Mouse (Mus musculus) stomach, postnatal 0 days (tissue): ENCODE results near the gene Ptprn2. TPM values are rescaled to one million over a fixed set of nuclear protein-coding genes. Genes with fewer than 3 reads are reported as not detected.
A peak's percentile ranks its signal among the peaks of the same experiment; 100 is the strongest.

Experiments
- ATAC-seq: fragments of 200-750 bp; cut with Nextera tagmentation; 2 replicates; pipeline ENCODE4 v1.8.0; 2017; ENCODE audit not compliant: low FRiP score, low TSS enrichment
- DNase-seq: peaks from one replicate; pipeline ENCODE4 v3.0.0-alpha.2; 2016; ENCODE audit warnings: low spot score
- H3K27ac ChIP-seq: fragments of 300-500 bp; sonication (generic); replicated peaks from 2 replicates; pipeline ENCODE4 v1.5.1; 2014; ENCODE audit warnings: mild to moderate bottlenecking, control low read depth
- H3K27me3 ChIP-seq: fragments of 300-500 bp; sonication (generic); 2 replicates; pipeline ENCODE4 v1.6.1; 2014; ENCODE audit warnings: low read length; ENCODE audit not compliant: control insufficient read depth, insufficient read depth
- H3K36me3 ChIP-seq: fragments of 300-500 bp; sonication (generic); 2 replicates; pipeline ENCODE4 v1.6.1; 2014; ENCODE audit warnings: low read length, mixed read lengths; ENCODE audit not compliant: control insufficient read depth, insufficient read depth
- H3K4me1 ChIP-seq: fragments of 300-500 bp; sonication (generic); replicated peaks from 2 replicates; pipeline ENCODE4 v1.6.1; 2014; ENCODE audit warnings: antibody characterized with exemption; ENCODE audit not compliant: control insufficient read depth, insufficient read depth
- H3K4me2 ChIP-seq: fragments of 300-500 bp; sonication (generic); replicated peaks from 2 replicates; pipeline ENCODE4 v1.6.1; 2014; ENCODE audit warnings: low read depth, mild to moderate bottlenecking, control low read depth, moderate library complexity
- H3K4me3 ChIP-seq: fragments of 300-500 bp; sonication (generic); 2 replicates; pipeline ENCODE4 v1.5.1; 2014; ENCODE audit warnings: low read depth, low read length, control low read depth
- H3K9ac ChIP-seq: fragments of 300-500 bp; sonication (generic); 2 replicates; pipeline ENCODE4 v1.6.1; 2014; ENCODE audit warnings: mild to moderate bottlenecking, low read length, control low read depth, mixed read lengths
- H3K9me3 ChIP-seq: fragments of 300-500 bp; sonication (generic); 2 replicates; pipeline ENCODE4 v1.6.1; 2016; ENCODE audit warnings: low read length; ENCODE audit not compliant: control insufficient read depth
- CTCF ChIP-seq: IDR thresholded peaks from 2 replicates; pipeline ENCODE4 v1.5.1; 2016; ENCODE audit warnings: antibody characterized with exemption, low read depth, mild to moderate bottlenecking, moderate library complexity
- EP300 ChIP-seq: optimal IDR thresholded peaks from 2 replicates; pipeline ENCODE3; 2016; ENCODE audit warnings: antibody characterized with exemption
- WGBS: fragments of 180-500 bp; shearing (Covaris S2); extraction: QIAGEN DNeasy Blood & Tissue Kit; methylation state at CpG from one replicate; pipeline ENCODE4 v1.1.7; 2014; 5-methylcytosine and 5-hydroxymethylcytosine counted together
- polyA plus RNA-seq: library from polyadenylated mRNA; unstranded; fragments of >200 nt; fragmentation: Nextera tagmentation; extraction: Ambion mirVana; gene quantifications from 2 replicates; pipeline ENCODE4 v1.2.1, GENCODE M21; 2015

The Ptprn2 gene
- polyA plus RNA-seq, 1 experiment from 2014 or later: 6.0 TPM

GRCm38 (mm10) chr12:117054925-117055570 lies 569.5 kb downstream of the Ptprn2 start:
- Histone ChIP-seq H3K4me3 (no peak overlapping the region), H3K27me3 (no peaks in the 10 kb centered on the region), H3K4me2 (no peak overlapping the region), H3K9me3 (no peaks in the 10 kb centered on the region), H3K4me1 (no peaks in the 10 kb centered on the region), H3K27ac (no peak overlapping the region), H3K36me3 (no peaks in the 10 kb centered on the region), H3K9ac (no peak overlapping the region)
- peak; percentile 21; the same call in 1 of the 2 replicates for ATAC-seq
- no peak for DNase-seq
- WGBS: 84% methylated on average over 10 of the region's 10 CpGs
- no peak for TF ChIP-seq CTCF
- no peak for TF ChIP-seq EP300

GRCm38 (mm10) chr12:117058184-117058958 lies 572.9 kb downstream of the Ptprn2 start:
- 76% methylated on average over 6 of the region's 6 CpGs for WGBS

GRCm38 (mm10) chr12:117058975-117059374 lies 573.5 kb downstream of the Ptprn2 start:
- Histone ChIP-seq H3K4me1 (no peaks in the 10 kb centered on the region), H3K9me3 (no peaks in the 10 kb centered on the region), H3K27me3 (no peaks in the 10 kb centered on the region), H3K4me3 (no peak overlapping the region), H3K4me2 (no peak overlapping the region), H3K36me3 (no peaks in the 10 kb centered on the region), H3K27ac (no peak overlapping the region), H3K9ac (no peak overlapping the region)
- WGBS: 78% methylated on average over 7 of the region's 7 CpGs
- TF ChIP-seq CTCF (no peak), EP300 (no peak)
- ATAC-seq (no peak), DNase-seq (no peak)

More at GRCm38 (mm10) chr12:117058184-117058958, 572.9 kb downstream of the Ptprn2 start:
- no peak for DNase-seq
- TF ChIP-seq CTCF (no peak), EP300 (no peak)
- H3K9me3 ChIP-seq: no peaks in the 10 kb centered on the region
- ATAC-seq: peak; percentile 30; the same call in 1 of the 2 replicates
- no peak overlapping the region for H3K4me3 ChIP-seq
- no peak overlapping the region for H3K9ac ChIP-seq
- no peaks in the 10 kb centered on the region for H3K27me3 ChIP-seq
- no peak overlapping the region for H3K4me2 ChIP-seq
- H3K36me3 ChIP-seq: no peaks in the 10 kb centered on the region
- H3K27ac ChIP-seq: no peak overlapping the region
- no peaks in the 10 kb centered on the region for H3K4me1 ChIP-seq

- WGBS: 67% methylated on average over 7 of the region's 7 CpGs
- ATAC-seq: no peak
- no peak for DNase-seq
Observed at GRCm38 (mm10) chr12:117077664-117078063, 592.1 kb downstream of the Ptprn2 start.

GRCm38 (mm10) chr12:117078945-117079344 lies 593.4 kb downstream of the Ptprn2 start:
- Histone ChIP-seq H3K9ac (no peak overlapping the region), H3K9me3 (no peaks in the 10 kb centered on the region), H3K4me3 (no peak overlapping the region), H3K27me3 (no peaks in the 10 kb centered on the region), H3K36me3 (no peaks in the 10 kb centered on the region), H3K4me1 (no peaks in the 10 kb centered on the region), H3K27ac (no peak overlapping the region), H3K4me2 (no peak overlapping the region)
- WGBS: 73% methylated on average over 5 of the region's 5 CpGs
- ATAC-seq (no peak), DNase-seq (no peak)
- TF ChIP-seq CTCF (no peak), EP300 (no peak)

More at GRCm38 (mm10) chr12:117077664-117078063, 592.1 kb downstream of the Ptprn2 start:
- H3K27me3 ChIP-seq: no peaks in the 10 kb centered on the region
- H3K9ac ChIP-seq: no peak overlapping the region
- H3K27ac ChIP-seq: no peak overlapping the region
- no peaks in the 10 kb centered on the region for H3K36me3 ChIP-seq
- H3K9me3 ChIP-seq: no peaks in the 10 kb centered on the region
- no peak overlapping the region for H3K4me3 ChIP-seq
- H3K4me1 ChIP-seq: no peaks in the 10 kb centered on the region
- no peak overlapping the region for H3K4me2 ChIP-seq
- TF ChIP-seq EP300: no peak

- TF ChIP-seq EP300 (no peak), CTCF (no peak)
- whole genome bisulfite sequencing: 56% methylated on average over 2 of the region's 2 CpGs
- no peaks in the 10 kb centered on the region for H3K27me3 ChIP-seq
- no peaks in the 10 kb centered on the region for H3K9me3 ChIP-seq
- H3K36me3 ChIP-seq: no peaks in the 10 kb centered on the region
- no peak overlapping the region for H3K9ac ChIP-seq
- no peak overlapping the region for H3K27ac ChIP-seq
- H3K4me3 ChIP-seq: no peak overlapping the region
- DNase-seq: no peak
- H3K4me2 ChIP-seq: no peak overlapping the region
- ATAC-seq: no peak
- no peaks in the 10 kb centered on the region for H3K4me1 ChIP-seq
Observed at GRCm38 (mm10) chr12:117079724-117080123, 594.2 kb downstream of the Ptprn2 start.
